ENCODE assay signal across 33 mouse cellular contexts in genomic region chr14:16678335-16678734, GRCm38 (mm10).
"Had no signal": no experiment of that assay in that cellular context is flagged by ENCODE, and none has a peak within 500 bp of the region (broad histone marks: within the 10 kb centered on the region; RNA-seq: fewer than 3 reads in every experiment).

No protein-coding gene starts in this region.

- H3K9ac ChIP-seq: heart, embryonic 12.5 days; heart, embryonic 13.5 days; heart, embryonic 15.5 days; hindbrain, embryonic 12.5 days; hindbrain, embryonic 13.5 days; hindbrain, embryonic 14.5 days; hindbrain, embryonic 15.5 days; intestine, embryonic 15.5 days; kidney, embryonic 15.5 days had no signal

- H3K36me3 ChIP-seq: heart, embryonic 12.5 days; heart, embryonic 13.5 days; heart, embryonic 15.5 days; hindbrain, embryonic 10.5 days; hindbrain, embryonic 12.5 days; hindbrain, embryonic 13.5 days; hindbrain, embryonic 15.5 days; intestine, embryonic 15.5 days; kidney, embryonic 15.5 days had no signal

- H3K4me1 ChIP-seq: heart, embryonic 15.5 days; hindbrain, embryonic 12.5 days; hindbrain, embryonic 13.5 days; hindbrain, embryonic 15.5 days; intestine, embryonic 15.5 days; kidney, embryonic 15.5 days had no signal

- H3K27me3 ChIP-seq: heart, embryonic 12.5 days; heart, embryonic 13.5 days; heart, embryonic 15.5 days; hindbrain, embryonic 12.5 days; hindbrain, embryonic 13.5 days; hindbrain, embryonic 15.5 days; intestine, embryonic 15.5 days; kidney, embryonic 15.5 days had no signal

- H3K4me2 ChIP-seq: heart, embryonic 12.5 days; heart, embryonic 13.5 days; heart, embryonic 15.5 days; hindbrain, embryonic 12.5 days; hindbrain, embryonic 13.5 days; hindbrain, embryonic 14.5 days; hindbrain, embryonic 15.5 days; intestine, embryonic 15.5 days; kidney, embryonic 15.5 days had no signal

- H3K27ac ChIP-seq: heart, embryonic 13.5 days; heart, embryonic 15.5 days; hindbrain, embryonic 10.5 days; hindbrain, embryonic 12.5 days; hindbrain, embryonic 13.5 days; hindbrain, embryonic 14.5 days; hindbrain, embryonic 15.5 days; hindbrain, postnatal 0 days; intestine, embryonic 15.5 days; kidney, embryonic 15.5 days; layer of hippocampus, adult 2 months; left cerebral cortex, adult 2 months had no signal

- ATAC-seq: hindbrain, embryonic 16.5 days; hindbrain, postnatal 0 days; inflammation-experienced regulatory T-cells, adult 6 months; intestine, embryonic 15.5 days; intestine, embryonic 16.5 days; intestine, postnatal 0 days had no signal

- DNase-seq: heart, postnatal 10 days; heart, postnatal 14 days; heart, postnatal 36 days; heart, postnatal 4 days; kidney, adult 11 months; kidney, adult 18-20 months; kidney, adult 2 months; kidney, adult 8-10 months; kidney, adult 9 months; kidney, postnatal 10 days; kidney, postnatal 14 days; kidney, postnatal 25 days; kidney, postnatal 36 days; kidney, postnatal 4 days; layer of hippocampus, adult 9-11 months; layer of hippocampus, postnatal 36 days had no signal

- H3K9me3 ChIP-seq: heart, embryonic 12.5 days; heart, embryonic 13.5 days; heart, embryonic 15.5 days; hindbrain, embryonic 10.5 days; hindbrain, embryonic 12.5 days; hindbrain, embryonic 13.5 days; hindbrain, embryonic 15.5 days; intestine, embryonic 15.5 days; kidney, embryonic 15.5 days had no signal

- H3K4me3 ChIP-seq: heart, embryonic 12.5 days; heart, embryonic 13.5 days; heart, embryonic 15.5 days; hindbrain, embryonic 10.5 days; hindbrain, embryonic 12.5 days; hindbrain, embryonic 13.5 days; hindbrain, embryonic 15.5 days; intestine, embryonic 15.5 days; kidney, embryonic 15.5 days; layer of hippocampus, adult 2 months; left cerebral cortex, adult 2 months had no signal
